Mouse (Mus musculus): ENCODE measurements around the gene Frat2.
"Not testable (repeated sequence)": the region's sequence is repeated elsewhere in the genome, so short reads cannot be mapped to it uniquely, and the experiment has no call there.

Frat2 gene

GRCm38 (mm10) chr19:41847992-41848851, at the start of gene Frat2:
Gene Frat2, minus strand, starts transcription at chr19:41848132.
- peak; percentile 90 to 93 for DNase-seq

- DNase-seq: no peak
Observed at GRCm38 (mm10) chr19:41896319-41896711, 48.4 kb upstream of the Frat2 start.

DNA sequence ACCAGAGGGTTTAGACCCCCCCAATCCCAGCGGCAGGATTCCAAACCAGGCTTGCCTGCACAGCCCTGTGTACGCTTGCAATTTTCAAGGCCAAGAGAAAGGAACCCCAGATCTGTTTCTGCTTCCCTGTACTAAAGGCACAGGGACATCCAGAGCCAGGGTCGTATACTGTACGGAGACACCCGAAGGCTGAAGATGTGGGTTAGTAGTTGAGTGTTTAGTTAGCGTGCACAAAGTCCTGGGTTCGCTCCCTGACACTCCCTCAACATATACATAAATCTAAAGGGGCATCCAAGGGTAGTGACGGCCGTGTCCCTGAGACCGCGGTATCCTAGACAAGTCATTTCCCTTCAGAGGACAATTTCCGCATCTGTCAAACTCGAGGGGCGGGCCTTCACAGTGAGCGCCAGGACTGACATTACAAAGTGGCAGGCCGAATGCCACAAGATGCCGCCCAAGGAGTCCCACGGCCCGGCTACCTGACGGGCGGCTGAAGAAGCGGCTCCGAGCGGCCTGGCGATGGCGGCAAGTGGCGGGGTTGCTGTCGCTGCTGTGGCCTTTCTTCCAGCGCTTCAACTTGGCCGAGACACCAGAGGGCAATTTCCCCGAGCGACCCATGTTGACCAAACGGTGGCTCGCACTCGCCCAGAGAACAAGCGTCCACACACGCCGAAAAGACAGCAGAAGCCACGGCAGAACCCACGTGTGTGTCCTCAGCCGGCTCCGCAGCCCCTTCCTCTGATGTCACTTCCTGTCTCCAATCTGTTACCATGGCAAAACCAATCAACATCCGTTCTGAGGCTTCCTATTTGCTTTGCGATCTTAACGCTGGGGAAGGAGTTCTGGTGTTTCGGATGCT, 47.8 kb upstream of the Frat2 start, which contains the start of gene Rrp12:
TSS of gene Rrp12 (minus strand) at position 714 of the 859 bp plus-strand sequence.
- DNase-seq: peak; percentile 62 to 70

GRCm38 (mm10) chr19:41894959-41895358, 47.0 kb upstream of the Frat2 start:
- no peak for DNase-seq

DNA sequence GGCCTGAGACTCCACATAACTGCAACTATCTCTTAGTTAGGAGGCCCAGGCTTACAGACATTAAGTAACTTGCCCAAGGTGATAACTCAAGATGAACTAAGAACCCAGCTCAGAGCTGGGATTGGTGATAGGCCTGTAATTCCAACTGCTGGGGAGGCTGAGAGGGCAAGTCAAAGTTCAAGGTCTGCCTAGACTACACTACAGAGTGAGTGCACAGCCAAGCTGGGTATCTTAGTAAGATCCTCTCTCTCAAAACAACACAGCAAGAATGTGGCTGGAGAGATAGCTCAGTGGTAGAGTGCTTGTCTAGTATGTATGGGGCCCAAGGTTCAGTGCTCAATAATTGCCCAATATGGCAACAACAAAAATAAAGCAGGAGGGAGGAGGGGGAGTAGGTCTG, 40.3 kb upstream of the Frat2 start:
- DNase-seq: no peak

GRCm38 (mm10) chr19:41883882-41884281, 36.0 kb upstream of the Frat2 start:
- no peak for DNase-seq

- DNase-seq: no peak
Observed at GRCm38 (mm10) chr19:41881842-41882241, 33.9 kb upstream of the Frat2 start.

DNA sequence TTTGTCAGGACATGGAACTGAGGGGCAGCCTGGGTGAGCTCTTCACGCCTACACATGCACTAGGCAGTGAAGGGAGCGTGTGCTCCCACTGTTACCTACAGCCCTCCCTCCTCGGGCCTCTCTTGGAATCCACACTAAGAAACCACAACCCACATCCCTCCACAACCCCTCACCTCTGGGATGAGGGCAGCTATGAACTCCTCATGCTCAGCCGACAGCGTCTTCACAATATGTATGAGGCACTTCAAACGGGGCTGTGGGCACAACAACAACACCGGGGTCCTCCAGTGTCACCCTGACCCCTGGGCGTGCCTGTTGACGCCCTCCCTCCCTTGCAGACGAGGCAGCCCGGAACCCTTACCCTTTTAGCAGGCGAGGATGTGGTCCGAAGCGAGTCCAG, 26.4 kb upstream of the Frat2 start:
- peak; percentile 57 to 69 for DNase-seq

- no peak for DNase-seq
Observed at GRCm38 (mm10) chr19:41872285-41872684, 24.4 kb upstream of the Frat2 start.

DNA sequence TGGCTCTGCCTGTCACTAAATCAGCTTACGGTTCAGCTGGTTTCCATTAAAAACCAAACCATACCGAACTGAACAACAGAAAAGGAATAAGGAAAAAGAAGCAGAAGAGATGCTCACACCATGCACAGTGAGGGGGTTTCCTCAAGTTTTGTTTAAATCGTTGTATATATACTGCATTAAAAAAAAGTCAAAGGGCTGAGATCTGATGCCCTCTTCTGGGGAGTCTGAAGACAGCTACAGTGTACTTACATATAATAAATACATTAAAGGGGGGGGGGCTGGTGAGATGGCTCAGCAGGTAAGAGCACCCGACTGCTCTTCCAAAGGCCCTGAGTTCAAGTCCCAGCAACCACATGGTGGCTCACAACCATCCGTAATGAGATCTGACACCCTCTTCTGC, 22.0 kb upstream of the Frat2 start:
- DNase-seq: peak; percentile 11 to 43

GRCm38 (mm10) chr19:41869296-41869695, 21.4 kb upstream of the Frat2 start:
- DNase-seq: no peak

GRCm38 (mm10) chr19:41866707-41867106, 18.8 kb upstream of the Frat2 start:
- no peak for DNase-seq

- DNase-seq: no peak
Observed at GRCm38 (mm10) chr19:41857816-41858310, 9.9 kb upstream of the Frat2 start.

GRCm38 (mm10) chr19:41857086-41857762, 9.3 kb upstream of the Frat2 start:
- no peak for DNase-seq

- DNase-seq: no peak
Observed at GRCm38 (mm10) chr19:41852423-41852822, 4.5 kb upstream of the Frat2 start.

- DNase-seq: no peak
Observed at GRCm38 (mm10) chr19:41850719-41851543, 3.0 kb upstream of the Frat2 start.

DNA sequence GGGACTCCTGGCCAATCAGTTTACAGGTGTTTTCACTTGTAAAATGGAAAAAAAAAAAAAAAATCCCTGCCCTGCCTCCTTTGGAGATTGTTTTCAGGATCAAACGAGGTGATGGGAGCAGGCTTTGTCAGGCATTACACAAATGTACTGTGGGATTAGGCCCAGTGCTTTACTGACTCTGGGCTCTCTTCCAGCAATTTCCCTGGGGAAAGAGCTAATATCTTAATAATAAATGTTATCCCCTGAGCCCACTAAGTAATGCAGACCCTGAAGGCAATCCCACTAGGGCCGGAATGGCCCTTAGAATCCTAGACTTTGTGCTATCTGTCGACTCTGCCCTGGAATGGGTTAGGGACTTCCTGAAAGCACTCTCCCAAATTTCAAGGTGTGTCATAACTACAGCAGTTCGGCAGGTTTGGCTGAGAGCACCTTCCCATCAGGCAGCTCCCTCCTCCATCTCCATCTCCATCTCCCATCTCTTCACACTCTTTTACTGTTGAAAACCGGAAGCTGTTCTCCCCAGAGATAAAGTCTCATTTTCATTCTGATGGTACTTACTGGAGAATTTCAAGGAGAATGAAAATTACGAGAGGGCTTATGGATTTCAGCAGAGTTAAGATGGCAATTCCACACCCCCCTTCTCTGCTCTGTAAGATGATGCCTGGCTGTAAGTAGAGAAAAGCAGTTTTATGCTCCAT, 2.2 kb upstream of the Frat2 start:
- no peak for DNase-seq

DNA sequence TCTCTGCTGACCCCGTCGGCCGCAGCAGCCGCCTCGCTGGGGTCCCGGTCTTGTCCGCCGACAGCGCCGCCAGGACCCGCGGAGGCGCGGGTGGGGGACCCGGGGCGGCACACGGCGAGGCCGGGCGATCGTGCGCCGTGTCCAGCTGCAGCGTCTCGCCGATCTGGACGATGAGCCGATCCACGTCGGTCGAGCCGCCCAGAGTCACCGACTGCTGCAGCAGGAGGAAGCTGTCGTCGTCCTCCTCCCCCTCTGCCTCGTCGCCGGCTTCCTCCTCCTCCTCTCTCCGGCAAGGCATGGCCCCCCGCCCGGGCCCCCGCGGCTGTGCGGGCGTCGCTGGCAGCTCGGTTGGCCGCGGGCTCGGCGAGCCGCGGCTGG, 329 bp downstream of the Frat2 start:
- not testable (repeated sequence) for DNase-seq

DNA sequence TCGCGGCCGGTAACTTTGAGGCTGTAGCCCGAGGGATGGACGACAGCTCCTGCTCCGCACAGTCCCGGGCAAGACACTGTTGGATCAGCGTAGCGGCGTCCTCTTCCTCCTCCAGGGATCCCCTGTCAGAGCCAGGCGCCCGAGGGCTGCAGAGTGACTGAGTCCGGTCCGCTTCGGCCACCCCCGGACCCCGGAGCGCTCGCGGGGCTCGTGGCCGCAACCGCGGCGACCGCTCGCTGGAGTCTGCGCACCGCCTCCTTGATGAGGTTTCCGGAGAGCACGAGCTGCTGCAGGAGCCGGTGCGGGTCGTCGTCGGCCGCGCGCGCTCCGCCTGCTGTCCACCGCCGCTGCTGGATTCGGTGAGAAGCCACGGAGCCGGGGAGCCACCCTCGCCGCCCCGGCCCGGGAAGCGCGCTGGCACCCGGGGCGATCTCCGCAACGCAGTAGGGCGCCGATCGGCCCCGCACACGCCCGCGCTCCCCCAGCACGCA, 796 bp downstream of the Frat2 start:
- peak; percentile 38 to 61 for DNase-seq

DNA sequence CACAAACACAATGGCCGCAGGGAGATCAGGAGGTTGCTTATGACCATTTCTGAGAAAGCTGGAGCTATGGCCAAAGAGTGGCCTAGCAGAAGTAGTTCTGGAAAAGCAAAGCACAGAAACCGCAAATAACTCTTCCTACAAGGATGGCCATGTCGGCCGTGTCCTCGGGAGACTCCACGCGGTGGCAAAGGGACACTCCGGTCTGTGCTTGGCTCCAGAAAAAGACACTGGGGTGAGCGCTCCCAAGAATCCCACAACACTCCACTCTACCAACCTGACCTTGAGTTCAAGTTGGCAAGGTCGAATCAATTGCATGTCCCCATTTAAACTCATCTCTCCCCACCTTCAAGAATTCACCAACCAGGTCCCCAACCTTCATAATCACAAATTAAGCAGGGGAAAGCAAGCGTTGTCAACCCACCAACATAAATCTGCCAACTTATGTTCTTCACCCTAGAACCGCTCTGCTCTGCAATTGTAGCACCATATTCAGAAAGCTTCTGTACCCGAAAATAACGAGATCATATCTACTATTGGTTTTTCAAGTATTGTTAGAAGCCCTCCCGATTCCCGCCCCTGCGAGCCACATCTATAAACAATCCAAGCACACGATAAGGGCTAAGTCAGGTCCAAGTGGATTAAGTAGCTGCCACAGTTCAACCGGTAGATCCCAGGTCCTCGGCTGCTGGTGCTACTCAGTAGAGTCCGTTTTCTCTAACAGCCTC, 1.4 kb downstream of the Frat2 start:
- DNase-seq: no peak
